Mouse (Mus musculus) cerebellum, postnatal 36 days (tissue): ENCODE measurements around the gene BC049352.

Experiments used
- DNase-seq, 2 experiments: peaks; one replicate each; pipeline ENCODE4 v3.0.0; 2021 to 2022; ENCODE audit warnings: mixed read lengths in 2 of 2

Gene BC049352

DNA sequence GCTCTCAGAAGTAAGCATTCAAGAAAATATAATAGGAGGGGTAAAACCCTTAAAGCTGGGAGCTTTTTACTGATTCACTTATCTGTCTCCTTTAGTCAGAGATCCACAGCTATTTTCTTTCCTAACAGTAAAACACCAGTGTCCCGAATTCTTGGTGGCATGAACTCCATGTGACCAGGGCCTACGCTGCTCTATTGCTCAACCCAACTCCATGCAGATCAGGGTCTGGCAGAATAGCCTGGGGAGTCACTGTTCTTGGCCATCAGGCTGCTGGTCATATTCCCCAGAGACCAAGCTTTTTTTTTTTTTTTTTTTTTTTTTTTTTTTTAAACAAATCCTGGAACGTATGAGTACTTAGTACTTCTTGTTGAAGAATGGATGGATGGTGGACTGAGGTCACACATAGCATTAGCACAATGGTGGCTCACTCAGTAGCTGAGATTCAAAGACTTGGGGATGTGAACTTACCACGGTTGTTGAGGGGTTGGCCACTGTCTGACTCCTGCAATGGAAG is 7.9 kb downstream of the BC049352 start:
- DNase-seq = no peak

DNA sequence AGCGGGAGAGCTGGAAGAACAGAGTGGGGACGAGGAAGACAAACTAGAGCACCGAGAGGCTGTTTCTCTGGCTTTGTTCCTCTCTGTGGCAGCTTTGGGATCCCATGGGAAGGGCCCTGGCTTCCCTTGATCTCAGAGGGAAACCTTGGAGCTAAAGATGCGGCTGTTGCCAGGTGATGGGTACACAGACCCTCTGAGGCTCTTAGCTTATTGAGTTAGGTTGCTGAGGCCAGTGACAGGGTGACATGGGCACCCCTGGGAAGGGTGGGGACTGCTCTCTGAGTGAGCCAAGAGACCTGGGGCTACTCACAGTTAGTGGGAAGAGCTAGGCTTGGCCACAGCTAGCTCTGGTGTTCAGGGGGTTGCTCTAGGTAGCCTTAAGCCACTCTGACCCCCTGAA is 13.7 kb downstream of the BC049352 start:
- DNase-seq = no peak

DNA sequence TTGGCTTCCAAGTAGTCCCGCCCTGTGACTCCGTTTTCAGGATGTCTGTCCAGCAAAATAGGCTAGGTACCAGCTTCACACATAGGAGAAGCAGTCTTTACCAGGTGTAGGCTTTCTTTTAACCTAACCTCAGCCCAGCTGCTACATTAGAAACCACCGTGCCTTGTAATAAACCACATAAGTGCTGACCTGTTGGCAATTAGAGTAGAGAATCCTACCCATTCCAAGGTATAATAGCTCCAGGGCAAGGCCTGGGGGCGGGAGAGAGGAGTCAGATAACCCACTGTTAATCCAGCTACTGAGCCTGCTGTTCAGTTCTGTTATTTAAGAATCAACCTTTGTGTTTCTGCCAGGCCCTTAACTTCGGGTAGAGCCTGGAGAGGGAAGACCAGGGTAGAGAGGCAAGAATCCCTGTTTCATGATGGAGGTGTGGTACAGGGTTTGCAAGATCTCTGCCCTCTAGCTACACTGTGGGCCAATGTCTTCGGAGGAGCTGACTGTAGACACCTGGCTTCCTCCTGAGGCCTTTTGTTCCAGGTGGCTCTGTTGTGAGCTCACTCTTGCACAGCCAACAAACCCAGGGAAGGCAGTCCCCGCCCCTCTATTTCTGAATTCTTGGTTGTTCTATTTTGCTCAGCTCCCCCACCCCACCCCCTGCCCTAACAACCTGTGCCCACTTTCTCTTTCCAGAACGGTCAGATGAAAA is 14.5 kb downstream of the BC049352 start:
- no peak for DNase-seq

DNA sequence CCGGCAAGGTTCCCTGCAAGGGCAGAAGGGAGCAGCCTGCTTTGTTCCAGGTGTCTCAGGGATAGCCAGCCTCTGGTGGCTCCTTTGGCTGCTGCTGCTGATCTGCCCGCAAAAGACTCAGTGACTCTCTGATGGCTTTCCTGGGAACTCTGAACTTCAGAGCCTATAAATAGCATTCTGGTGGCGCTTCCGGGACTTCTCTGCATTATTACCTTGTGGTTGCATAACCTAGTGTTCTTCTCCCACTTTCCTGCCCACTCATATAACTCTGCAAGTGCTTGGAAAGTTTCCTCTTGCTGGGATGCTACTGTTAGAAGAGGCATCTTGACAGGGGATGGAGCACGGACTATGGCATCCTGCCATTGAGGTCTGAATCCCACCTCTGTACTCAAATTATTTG is 15.7 kb downstream of the BC049352 start:
- DNase-seq = no peak

DNA sequence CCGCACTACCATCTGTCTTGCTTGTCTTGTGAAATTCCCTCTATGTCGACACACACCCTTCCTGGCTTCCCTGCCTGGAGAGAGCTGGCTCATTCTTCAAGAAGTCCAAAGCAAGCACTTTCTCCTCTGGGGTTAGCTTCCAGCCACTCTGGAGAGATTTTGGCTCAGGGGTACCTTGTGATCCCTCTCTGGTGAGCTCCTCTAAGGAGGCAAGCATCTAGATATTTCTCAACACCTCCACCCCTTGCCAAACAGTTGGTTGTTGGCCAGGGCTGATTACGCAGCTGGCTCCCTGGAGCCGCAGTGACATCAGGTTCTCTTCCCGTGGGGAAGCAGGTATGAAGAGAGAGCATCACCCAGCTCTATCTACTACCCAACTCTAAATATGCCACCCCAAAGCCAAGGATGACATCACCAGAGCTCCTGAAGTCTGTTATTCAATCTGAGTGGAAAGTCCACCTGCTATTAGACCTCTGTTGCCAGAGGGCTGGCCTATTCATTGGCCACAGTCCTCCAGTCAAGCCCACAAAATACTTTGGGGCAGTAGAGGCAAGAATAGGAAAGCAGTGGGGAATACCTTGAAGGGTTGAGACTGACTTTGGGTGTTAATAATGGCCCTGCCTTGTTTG is 19.6 kb downstream of the BC049352 start:
- no peak for DNase-seq

DNA sequence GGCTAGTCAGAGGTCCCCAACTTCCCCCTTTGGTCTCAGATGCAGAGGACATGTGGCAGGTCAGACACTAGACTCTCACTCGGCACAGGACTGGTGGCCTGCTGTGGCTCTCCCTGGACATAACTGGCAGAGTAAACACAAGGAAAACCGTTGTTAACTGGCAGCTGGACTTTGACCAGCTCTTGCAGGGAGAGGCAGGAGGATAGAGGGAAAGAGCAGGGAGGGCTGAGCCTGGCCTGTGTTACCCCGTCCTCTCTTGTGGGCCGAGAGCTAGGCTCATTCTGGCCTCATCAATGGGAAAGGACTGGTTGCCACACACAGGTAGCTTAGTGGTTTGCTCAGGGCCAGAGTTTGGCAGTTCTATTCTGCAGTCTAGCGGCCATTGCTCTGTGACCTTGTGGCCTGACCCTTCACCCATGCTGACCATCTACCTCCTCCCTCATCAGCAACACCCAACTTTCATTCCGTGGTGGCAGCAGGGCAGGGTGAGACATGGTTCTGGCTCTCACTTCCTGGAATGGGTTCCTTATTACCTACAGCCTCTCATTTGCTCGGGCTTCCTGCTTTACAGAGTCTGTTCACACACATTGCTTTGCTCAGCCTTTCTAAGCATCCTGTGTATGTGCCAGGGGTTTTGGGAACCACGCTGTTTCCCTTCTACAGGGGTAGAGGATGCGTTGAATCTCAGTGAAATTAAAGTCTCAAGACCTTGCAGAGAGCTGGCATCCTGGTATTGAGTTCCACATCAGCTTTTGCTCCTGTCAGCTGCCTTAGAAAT is 20.4 kb downstream of the BC049352 start:
- DNase-seq = no peak

DNA sequence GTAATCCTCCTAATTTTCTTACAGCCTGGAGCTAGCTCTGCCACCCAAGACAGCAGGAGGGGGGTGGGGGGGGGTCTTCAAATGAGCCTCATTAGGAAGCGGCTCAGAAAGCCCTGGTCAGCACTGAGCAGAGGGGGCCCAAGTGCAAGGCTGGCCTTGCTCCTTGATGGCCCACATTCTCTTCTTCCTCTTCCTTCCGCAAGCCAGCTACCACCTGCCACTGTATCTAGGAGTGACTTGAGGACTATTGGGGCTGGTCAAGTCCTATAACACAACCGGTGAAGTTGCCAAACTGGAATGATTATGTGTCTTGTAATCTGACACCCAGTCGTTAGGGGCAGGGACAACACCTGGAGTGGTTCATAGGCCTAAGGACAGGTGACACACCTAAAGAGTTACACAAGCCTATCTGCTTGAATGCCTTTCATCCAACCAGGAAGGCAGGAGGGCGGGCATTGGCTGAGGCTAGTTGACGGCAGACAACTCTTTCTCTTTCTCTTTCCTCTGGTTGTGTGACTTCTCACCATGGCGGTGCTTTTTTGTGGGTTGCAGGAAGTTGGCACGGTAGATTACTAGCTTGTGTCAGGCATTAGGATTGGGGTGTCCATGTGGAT is 22.1 kb downstream of the BC049352 start, which contains the start of gene Tmprss4:
Gene Tmprss4, minus strand, starts transcription at position 296 of the 614 bp plus-strand sequence.
- DNase-seq = no peak

DNA sequence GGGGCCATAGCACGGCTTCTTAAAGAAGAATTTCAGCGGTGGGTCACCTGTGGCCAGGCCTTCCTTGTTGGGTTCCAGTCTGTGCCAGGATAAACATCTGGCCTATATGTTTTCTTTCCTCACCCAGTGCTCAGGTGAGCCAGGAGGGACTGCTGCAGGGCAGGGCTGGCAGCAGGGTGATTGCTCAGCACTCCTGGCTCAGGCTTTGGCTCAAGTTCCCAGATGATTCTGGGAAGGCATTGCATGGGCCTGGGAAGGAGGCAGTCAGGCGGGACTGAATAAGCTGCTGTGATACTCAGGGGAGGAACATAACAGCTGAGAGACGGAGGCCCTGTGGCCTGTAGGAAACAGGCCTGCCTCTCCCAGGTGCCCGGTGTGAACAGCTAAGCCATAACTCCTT is 23.3 kb downstream of the BC049352 start:
- DNase-seq = no peak

DNA sequence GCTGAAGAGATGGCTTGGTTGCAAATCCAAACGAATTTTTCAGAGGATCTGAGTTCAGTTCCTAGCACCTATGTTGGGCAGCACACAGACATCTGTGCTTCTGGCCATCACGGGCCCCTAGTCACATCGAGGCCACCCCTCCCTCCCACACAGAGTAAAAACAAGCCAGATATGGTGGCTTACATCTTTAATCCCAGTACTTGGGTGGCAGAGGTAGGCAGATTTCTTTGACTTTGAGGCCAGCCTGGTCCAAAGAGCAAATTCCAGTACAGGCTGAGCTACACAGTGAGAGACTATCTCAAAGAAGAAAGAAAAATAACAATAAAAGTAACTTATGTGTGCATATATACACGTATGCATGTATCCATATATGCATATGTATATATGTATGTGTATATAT is 24.3 kb downstream of the BC049352 start:
- DNase-seq = no peak

DNA sequence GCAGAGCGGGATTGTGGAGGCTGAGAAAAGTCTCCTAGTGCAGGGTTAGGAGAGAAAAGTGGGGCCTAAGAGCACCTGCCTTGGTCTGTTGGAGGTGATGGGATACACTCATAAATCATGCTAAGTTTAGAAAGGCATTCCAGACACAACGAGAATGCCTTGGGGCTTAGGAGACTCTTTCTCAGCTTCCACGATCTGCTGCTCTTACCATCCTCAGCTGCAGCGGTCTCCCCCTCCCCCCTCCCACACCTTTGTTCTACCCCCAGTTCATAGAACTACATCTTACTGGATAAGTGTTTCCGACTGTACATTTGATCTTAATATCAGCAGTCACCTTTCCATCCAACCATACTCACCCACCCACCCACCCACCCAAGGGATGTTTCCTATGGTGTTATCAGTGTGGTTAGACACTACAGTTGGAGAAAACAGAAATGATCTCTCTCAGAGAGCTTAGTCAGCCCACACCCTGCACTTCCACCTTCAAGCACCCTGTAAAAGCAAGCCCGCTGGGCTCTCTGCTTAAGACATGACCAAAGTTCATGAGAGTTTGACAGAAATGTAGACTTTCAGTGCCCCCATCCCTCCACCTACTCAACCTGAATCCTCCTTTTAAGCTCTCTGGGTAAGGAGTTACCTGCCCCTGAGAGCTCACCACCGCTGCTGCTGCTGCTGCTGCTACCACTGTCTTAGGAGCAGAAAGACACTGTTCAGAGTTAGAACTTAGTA is 25.4 kb downstream of the BC049352 start:
- DNase-seq = no peak

DNA sequence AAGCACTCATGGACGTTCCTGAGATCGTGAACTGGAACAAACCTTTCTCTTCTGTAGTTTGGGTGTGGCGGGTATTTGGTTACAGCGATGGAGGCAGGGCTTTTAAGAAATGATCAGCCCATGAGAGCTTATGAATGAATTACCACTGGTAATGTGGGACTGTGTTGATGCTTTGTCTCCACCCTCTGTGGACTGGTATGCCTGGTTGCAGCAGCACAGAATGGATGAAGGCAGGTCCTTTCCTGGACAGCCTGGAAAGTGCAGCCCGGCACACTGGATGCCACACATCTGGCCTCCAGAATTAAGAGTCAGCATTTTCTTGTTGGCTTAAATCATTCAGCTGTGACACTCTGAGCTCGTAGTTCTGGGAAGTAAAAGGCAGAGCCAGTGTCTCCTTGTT is 30.2 kb downstream of the BC049352 start:
- DNase-seq = no peak

DNA sequence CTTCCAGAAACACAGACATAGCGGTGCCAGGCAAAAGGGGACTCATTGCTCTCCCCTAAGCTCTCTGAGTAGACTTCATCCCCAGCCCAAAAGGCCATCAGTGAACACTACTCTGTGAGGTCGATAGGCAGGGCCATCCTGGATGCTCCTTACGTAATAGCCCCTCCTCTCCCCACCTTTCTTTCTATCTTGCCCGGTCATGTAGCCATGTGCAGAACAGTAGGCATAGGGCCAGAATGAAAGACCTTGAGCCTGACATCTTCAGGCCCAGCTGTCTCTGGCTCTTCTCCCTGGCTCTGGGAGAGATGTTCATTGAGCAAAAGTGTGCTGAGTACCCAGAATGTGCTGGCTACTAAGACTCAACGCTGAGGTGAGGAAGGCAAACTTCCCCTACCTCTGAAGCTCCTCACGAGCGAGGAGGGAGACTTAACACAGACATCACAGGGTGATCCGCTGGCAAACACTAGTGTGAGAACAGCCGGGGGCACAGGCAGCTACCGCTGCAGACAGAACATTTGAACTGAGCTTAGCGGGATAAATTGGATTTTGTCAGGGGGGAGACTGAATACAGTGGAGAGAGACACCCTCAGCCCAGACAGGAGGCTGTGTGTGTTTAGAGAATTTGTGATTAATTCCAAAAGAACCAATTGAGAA is 33.8 kb downstream of the BC049352 start:
- DNase-seq = peak; percentile 9 to 12

DNA sequence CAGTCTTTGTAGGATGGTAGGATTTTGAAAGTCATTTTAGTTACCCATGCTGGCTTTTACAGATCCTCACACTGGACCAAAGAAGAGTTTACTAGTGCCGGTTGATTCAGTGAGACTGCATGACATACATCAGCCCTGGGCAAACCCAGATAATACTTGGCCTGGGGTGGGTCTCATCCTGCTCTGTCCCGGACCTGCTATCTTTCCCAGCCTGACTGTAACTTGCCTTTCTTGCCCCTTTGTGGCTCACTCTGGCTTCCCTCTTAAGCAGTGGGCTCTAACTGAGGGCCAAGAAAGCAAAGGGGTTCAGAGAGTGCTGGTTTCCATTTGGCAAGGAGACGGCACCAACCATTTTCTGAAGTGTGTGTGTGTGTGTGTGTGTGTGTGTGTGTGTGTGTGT is 37.8 kb downstream of the BC049352 start:
- no peak for DNase-seq

DNA sequence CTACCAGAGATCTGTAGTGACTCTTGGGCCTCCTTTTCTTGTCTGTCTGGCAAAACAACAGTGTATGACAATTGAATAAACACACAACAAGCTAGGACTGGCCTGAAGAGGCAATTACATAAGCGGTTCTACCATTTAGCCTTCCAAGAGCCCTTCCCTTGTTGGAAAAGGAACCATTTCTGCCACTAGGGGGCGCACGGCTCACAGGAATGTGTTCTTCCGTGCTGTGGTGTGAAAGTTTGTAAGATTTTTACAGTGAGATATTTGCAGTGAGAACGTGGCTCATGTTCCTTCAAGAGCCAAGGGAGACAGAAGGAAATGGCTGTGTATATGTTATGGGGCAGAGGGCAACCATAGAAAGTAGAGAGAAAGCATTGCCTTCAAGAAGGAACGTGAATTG is 39.8 kb downstream of the BC049352 start:
- DNase-seq = peak; percentile 94 to 97

DNA sequence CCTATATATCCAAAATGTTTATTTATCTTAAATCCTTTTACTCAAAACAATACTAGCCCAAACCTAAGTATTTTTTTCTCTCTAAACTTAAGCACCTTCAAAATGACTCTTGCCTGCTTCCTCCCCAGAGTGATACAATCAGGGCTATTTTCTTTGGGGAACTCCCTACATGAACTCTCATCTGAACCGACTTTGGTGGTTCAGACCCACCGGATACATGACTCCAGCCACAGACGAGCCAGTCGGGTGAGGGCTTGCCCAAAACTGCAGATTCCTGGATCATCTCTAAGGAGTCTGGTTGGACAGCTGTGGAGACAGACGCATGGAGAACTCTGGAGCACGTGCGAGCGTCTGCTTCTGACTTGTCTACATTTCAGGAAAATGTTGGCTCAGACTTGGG is 47.6 kb downstream of the BC049352 start:
- no peak for DNase-seq

DNA sequence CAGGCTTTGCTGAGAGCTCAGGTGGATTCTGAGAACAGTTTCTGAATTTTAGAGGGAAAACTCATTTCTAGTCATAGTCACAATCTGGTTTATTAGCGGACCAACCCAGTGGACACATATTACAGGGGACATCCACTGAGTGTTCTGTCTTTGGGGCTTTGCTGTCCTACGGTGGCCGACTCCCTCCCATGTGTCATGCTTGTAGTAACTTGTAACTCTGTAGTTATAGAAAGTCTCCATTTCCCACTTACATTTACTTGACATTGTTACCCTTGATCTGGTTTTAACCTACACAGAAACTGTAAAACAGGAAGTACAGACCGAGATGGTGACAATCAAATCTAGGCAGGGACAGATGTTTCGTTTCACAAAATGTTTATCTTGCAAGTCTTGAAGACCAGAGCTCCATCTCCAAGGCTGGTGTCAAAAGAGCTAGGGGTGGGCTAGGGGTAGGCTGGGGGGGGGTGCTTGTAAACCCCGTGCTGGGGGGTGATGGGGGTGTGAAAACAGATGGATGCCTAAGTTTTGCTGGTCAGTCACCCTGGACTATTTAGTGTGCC is 53.9 kb downstream of the BC049352 start:
- no peak for DNase-seq

DNA sequence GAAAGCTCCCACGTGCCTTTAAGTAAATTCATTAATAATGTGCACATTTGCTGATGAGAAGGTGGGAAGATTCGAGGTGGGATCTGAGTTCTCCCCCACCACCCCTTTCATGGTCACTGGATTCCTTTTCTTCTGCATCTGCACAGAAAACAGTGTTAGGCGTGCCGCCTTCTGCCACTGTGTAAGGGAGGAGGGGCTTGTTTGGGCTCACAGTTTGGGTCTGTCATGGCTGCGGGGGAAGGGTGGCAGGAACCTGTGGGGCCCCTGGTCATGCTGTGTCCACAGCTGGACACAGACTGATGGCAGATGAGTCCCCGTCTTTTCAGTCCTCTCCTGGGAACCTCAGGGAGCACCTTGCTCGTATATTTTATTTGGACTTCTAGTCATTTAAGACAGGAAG is 54.9 kb downstream of the BC049352 start:
- no peak for DNase-seq

DNA sequence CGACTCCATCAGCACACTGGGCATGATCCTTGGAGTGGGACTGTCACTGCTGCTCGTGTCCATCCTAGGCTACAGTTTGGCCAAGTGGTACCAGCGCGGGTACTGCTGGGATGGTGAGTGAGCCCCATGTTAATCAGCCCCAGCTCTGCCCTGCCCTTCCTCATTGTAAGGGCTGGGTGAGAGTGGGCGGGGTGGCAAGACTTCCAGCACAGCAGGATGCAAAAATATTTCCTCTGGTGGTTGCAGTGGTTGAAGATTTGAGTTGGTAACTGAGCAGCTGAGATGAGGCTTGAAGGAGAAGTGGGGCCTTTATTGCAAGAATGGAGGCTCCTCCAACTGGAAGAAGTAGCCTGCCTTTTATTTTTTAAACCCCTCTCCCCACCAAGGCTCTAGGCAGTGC is 59.6 kb downstream of the BC049352 start:
- no peak for DNase-seq

DNA sequence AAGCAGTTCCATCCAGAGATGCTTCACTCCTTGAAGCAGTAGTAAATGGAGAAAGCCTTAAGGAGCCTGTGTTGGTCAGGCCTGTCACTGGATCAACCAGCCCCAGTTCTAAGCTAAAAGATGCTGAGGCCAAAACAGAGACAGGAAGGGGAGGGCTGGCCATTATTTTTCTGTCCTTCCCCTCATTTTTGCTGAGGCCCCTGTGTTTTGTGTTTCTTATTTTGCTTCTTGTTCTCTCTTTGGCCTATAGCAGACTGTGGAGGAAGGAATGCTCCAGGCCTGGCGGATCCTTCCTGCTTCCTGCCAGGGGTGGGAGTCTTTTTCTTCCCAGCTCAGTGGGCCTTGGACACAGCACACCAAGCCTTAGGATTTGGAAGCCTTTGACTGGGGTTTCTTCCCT is 63.6 kb downstream of the BC049352 start:
- DNase-seq = no peak

DNA sequence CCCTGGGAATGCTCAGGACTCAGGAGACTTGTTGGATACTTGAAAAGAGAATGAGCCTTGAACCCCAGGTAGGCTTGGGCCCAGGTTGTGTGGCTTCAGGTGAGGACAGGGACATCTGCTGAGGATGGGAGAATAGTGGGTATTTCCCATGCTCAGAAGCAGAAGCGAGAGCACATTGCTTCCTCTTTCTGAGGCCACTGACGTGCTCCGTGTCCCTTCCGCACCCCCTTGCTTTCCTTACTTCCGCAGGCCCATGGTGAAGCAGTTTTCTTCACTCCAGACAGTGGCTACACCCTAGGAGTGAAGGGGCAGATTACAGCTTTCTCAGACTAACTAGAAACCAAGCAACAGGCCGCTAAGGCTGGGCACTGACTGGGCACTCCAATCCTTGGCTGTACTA is 64.3 kb downstream of the BC049352 start:
- DNase-seq = no peak

DNA sequence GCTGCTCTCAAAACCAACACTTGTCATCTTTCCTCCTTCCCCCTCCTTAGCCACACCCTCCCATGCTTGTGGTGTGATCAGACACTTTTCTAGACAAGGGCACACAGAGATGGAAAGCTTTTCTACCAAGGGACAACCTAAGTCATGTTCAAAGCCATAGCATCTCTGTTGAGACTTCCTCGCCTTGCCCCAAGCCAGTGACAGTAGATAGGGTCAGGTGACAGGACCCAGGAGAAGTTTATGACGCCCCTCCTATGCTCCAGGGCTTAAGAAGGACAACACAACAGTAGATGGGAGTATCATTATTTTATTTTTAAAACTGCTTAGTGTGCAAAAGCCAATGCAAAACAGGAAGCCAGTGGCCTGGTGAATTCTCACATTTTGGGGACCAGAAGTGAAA is 65.7 kb downstream of the BC049352 start:
- no peak for DNase-seq

DNA sequence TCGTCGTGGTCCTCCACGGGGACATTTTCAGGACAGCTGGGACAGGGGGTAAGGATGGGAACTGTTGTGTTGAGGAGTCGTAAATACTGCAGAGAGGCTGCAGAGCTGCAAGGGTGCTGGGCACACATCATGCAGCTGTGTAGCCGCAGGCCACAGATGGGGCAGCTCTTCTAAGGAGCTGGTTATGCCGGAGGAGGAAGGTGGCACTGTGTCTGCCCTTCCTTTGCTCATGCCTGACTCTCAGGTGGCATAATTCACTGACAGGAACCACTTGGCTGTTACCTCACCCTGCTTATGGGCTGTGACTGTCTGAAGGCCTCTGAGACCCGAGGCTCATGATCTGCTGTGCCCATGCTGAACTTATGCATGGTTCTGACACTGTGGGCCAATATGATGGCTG is 68.5 kb downstream of the BC049352 start:
- DNase-seq = no peak
